Mouse (Mus musculus): ENCODE measurements around the gene Srebf2. TPM values are rescaled to one million over a fixed set of nuclear protein-coding genes. Genes with fewer than 3 reads are reported as not detected.
"Not testable (repeated sequence)": the region's sequence is repeated elsewhere in the genome, so short reads cannot be mapped to it uniquely, and the experiment has no call there.

The Srebf2 gene
- 99.7 and 101 TPM in 2 replicates for polyA plus RNA-seq (2014; fragmentation: Nextera tagmentation; extraction: Ambion mirVana)

GRCm38 (mm10) chr15:82146770-82147610 lies at the start of gene Srebf2:
Gene Srebf2, plus strand, starts transcription at chr15:82147181.
- Histone ChIP-seq H3K4me2 (peak within 1 kb of the TSS; percentile 90), H3K4me1 (replicated peaks; ENCODE audit: control insufficient read depth, insufficient read depth, low read length) (peaks cover 38% of the 10 kb centered on the region), H3K9ac (ENCODE audit: low read depth, low read length) (peak within 1 kb of the TSS; percentile 82), H3K27me3 (replicated peaks; ENCODE audit: control insufficient read depth, insufficient read depth, low read length) (no peaks in the 10 kb centered on the region), H3K36me3 (ENCODE audit: control insufficient read depth, insufficient read depth, low read length) (no peaks in the 10 kb centered on the region; the same call in 1 of the 2 replicates), H3K9me3 (ENCODE audit: control insufficient read depth, low read length) (no peaks in the 10 kb centered on the region), H3K4me3 (ENCODE audit: low read depth, low read length) (peak within 1 kb of the TSS; percentile 67), H3K27ac (ENCODE audit: low read depth, low read length) (peak within 1 kb of the TSS; percentile 78)
- WGBS: under 1% methylated on average over 74 of the region's 79 CpGs
- peak; percentile 98 for DNase-seq (ENCODE audit: low spot score)
- peak; percentile 94 for ATAC-seq (replicated peaks; ENCODE audit: low FRiP score)

- no peaks in the 10 kb centered on the region for H3K36me3 ChIP-seq (ENCODE audit: control insufficient read depth, insufficient read depth, low read length)
- 30% methylated on average over 8 of the region's 8 CpGs for WGBS
- no peak overlapping the region for H3K27ac ChIP-seq (ENCODE audit: low read depth, low read length)
- H3K4me3 ChIP-seq (ENCODE audit: low read depth, low read length): no peak overlapping the region
- no peak for DNase-seq (ENCODE audit: low spot score)
- no peak for ATAC-seq (replicated peaks; ENCODE audit: low FRiP score)
- no peak overlapping the region for H3K4me2 ChIP-seq
- no peaks in the 10 kb centered on the region for H3K4me1 ChIP-seq (replicated peaks; ENCODE audit: control insufficient read depth, insufficient read depth, low read length)
- H3K9ac ChIP-seq (ENCODE audit: low read depth, low read length): no peak overlapping the region
- 0 out of 2 replicates have a peak, but pooled peaks cover 3% of the 10 kb centered on the region for H3K27me3 ChIP-seq (replicated peaks; ENCODE audit: control insufficient read depth, insufficient read depth, low read length)
- no peaks in the 10 kb centered on the region for H3K9me3 ChIP-seq (ENCODE audit: control insufficient read depth, low read length)
Measured at GRCm38 (mm10) chr15:82106953-82107555, 39.9 kb upstream of the Srebf2 start.

- Histone ChIP-seq H3K4me3 (ENCODE audit: low read depth, low read length) (no peak overlapping the region), H3K36me3 (ENCODE audit: control insufficient read depth, insufficient read depth, low read length) (no peaks in the 10 kb centered on the region), H3K4me2 (no peak overlapping the region), H3K9me3 (ENCODE audit: control insufficient read depth, low read length) (no peaks in the 10 kb centered on the region), H3K9ac (ENCODE audit: low read depth, low read length) (no peak overlapping the region), H3K27me3 (replicated peaks; ENCODE audit: control insufficient read depth, insufficient read depth, low read length) (no peaks in the 10 kb centered on the region), H3K27ac (ENCODE audit: low read depth, low read length) (no peak overlapping the region), H3K4me1 (replicated peaks; ENCODE audit: control insufficient read depth, insufficient read depth, low read length) (no peaks in the 10 kb centered on the region)
- 82% methylated on average over 8 of the region's 8 CpGs for WGBS
- no peak for DNase-seq (ENCODE audit: low spot score)
- ATAC-seq (replicated peaks; ENCODE audit: low FRiP score): no peak
Measured at GRCm38 (mm10) chr15:82120544-82120943, 26.4 kb upstream of the Srebf2 start.

GRCm38 (mm10) chr15:82126690-82127089 lies 20.3 kb upstream of the Srebf2 start:
- Histone ChIP-seq H3K9ac (ENCODE audit: low read depth, low read length) (peak overlapping the region; percentile 56; the same call in 1 of the 2 replicates), H3K4me2 (peak overlapping the region; percentile 84), H3K4me1 (replicated peaks; ENCODE audit: control insufficient read depth, insufficient read depth, low read length) (peaks cover 13% of the 10 kb centered on the region)
- not testable (repeated sequence) for H3K27ac ChIP-seq (ENCODE audit: low read depth, low read length); DNase-seq (ENCODE audit: low spot score); H3K36me3 ChIP-seq (ENCODE audit: control insufficient read depth, insufficient read depth, low read length); H3K27me3 ChIP-seq (replicated peaks; ENCODE audit: control insufficient read depth, insufficient read depth, low read length); ATAC-seq (replicated peaks; ENCODE audit: low FRiP score); H3K9me3 ChIP-seq (ENCODE audit: control insufficient read depth, low read length); H3K4me3 ChIP-seq (ENCODE audit: low read depth, low read length)
- 91% methylated on average over 4 of the region's 4 CpGs for WGBS

- Histone ChIP-seq H3K9ac (ENCODE audit: low read depth, low read length) (peak within 1 kb of the TSS; percentile 82), H3K4me1 (replicated peaks; ENCODE audit: control insufficient read depth, insufficient read depth, low read length) (peaks cover 13% of the 10 kb centered on the region)
- under 1% methylated on average over 74 of the region's 74 CpGs for WGBS
Measured at GRCm38 (mm10) chr15:82127426-82128374, 19.3 kb upstream of the Srebf2 start, which contains the start of gene Ccdc134. Gene Ccdc134, plus strand, starts transcription at chr15:82127922.

GRCm38 (mm10) chr15:82128398-82128797 lies 18.6 kb upstream of the Srebf2 start:
- Histone ChIP-seq H3K36me3 (ENCODE audit: control insufficient read depth, insufficient read depth, low read length) (no peaks in the 10 kb centered on the region), H3K9me3 (ENCODE audit: control insufficient read depth, low read length) (no peaks in the 10 kb centered on the region), H3K4me1 (replicated peaks; ENCODE audit: control insufficient read depth, insufficient read depth, low read length) (peaks cover 13% of the 10 kb centered on the region), H3K4me3 (ENCODE audit: low read depth, low read length) (peak overlapping the region; percentile 76), H3K27me3 (replicated peaks; ENCODE audit: control insufficient read depth, insufficient read depth, low read length) (no peaks in the 10 kb centered on the region), H3K27ac (ENCODE audit: low read depth, low read length) (no peak overlapping the region), H3K9ac (ENCODE audit: low read depth, low read length) (peak overlapping the region; percentile 82), H3K4me2 (peak overlapping the region; percentile 84)
- ATAC-seq (replicated peaks; ENCODE audit: low FRiP score) (peak; percentile 33), DNase-seq (ENCODE audit: low spot score) (peak; percentile 61)
- WGBS: 1% methylated on average over 5 of the region's 5 CpGs

More at GRCm38 (mm10) chr15:82127426-82128374, 19.3 kb upstream of the Srebf2 start, which contains the start of gene Ccdc134:
- peak within 1 kb of the TSS; percentile 69 for H3K27ac ChIP-seq (ENCODE audit: low read depth, low read length)
- DNase-seq (ENCODE audit: low spot score) (peak; percentile 99), ATAC-seq (replicated peaks; ENCODE audit: low FRiP score) (peak; percentile 99)
- H3K4me2 ChIP-seq: peak within 1 kb of the TSS; percentile 84
- no peaks in the 10 kb centered on the region for H3K27me3 ChIP-seq (replicated peaks; ENCODE audit: control insufficient read depth, insufficient read depth, low read length)
- H3K36me3 ChIP-seq (ENCODE audit: control insufficient read depth, insufficient read depth, low read length): no peaks in the 10 kb centered on the region
- H3K9me3 ChIP-seq (ENCODE audit: control insufficient read depth, low read length): no peaks in the 10 kb centered on the region
- peak within 1 kb of the TSS; percentile 76 for H3K4me3 ChIP-seq (ENCODE audit: low read depth, low read length)

GRCm38 (mm10) chr15:82130599-82130998 lies 16.4 kb upstream of the Srebf2 start:
- no peak overlapping the region for H3K4me3 ChIP-seq (ENCODE audit: low read depth, low read length)
- H3K9ac ChIP-seq (ENCODE audit: low read depth, low read length): no peak overlapping the region
- ATAC-seq (replicated peaks; ENCODE audit: low FRiP score): no peak
- no peak overlapping the region for H3K4me2 ChIP-seq
- 39% methylated on average over 7 of the region's 7 CpGs for WGBS
- no peaks in the 10 kb centered on the region for H3K36me3 ChIP-seq (ENCODE audit: control insufficient read depth, insufficient read depth, low read length)
- no peaks in the 10 kb centered on the region for H3K9me3 ChIP-seq (ENCODE audit: control insufficient read depth, low read length)
- peaks cover 13% of the 10 kb centered on the region for H3K4me1 ChIP-seq (replicated peaks; ENCODE audit: control insufficient read depth, insufficient read depth, low read length)
- no peaks in the 10 kb centered on the region for H3K27me3 ChIP-seq (replicated peaks; ENCODE audit: control insufficient read depth, insufficient read depth, low read length)
- no peak for DNase-seq (ENCODE audit: low spot score)
- no peak overlapping the region for H3K27ac ChIP-seq (ENCODE audit: low read depth, low read length)

GRCm38 (mm10) chr15:82135372-82135771 lies 11.6 kb upstream of the Srebf2 start:
- Histone ChIP-seq H3K36me3 (ENCODE audit: control insufficient read depth, insufficient read depth, low read length) (no peaks in the 10 kb centered on the region), H3K9ac (ENCODE audit: low read depth, low read length) (no peak overlapping the region), H3K4me3 (ENCODE audit: low read depth, low read length) (no peak overlapping the region), H3K27me3 (replicated peaks; ENCODE audit: control insufficient read depth, insufficient read depth, low read length) (no peaks in the 10 kb centered on the region), H3K9me3 (ENCODE audit: control insufficient read depth, low read length) (no peaks in the 10 kb centered on the region), H3K27ac (ENCODE audit: low read depth, low read length) (no peak overlapping the region), H3K4me2 (no peak overlapping the region), H3K4me1 (replicated peaks; ENCODE audit: control insufficient read depth, insufficient read depth, low read length) (no peaks in the 10 kb centered on the region)
- DNase-seq (ENCODE audit: low spot score) (no peak), ATAC-seq (replicated peaks; ENCODE audit: low FRiP score) (no peak)
- WGBS: 92% methylated on average over 4 of the region's 4 CpGs

Data from liver, embryonic 11.5 days (tissue).